Mouse (Mus musculus) midbrain, embryonic 13.5 days (tissue): ENCODE results near the gene Tex264. TPM values are rescaled to one million over a fixed set of nuclear protein-coding genes. Genes with fewer than 3 reads are reported as not detected.
"Not testable (repeated sequence)": the region's sequence is repeated elsewhere in the genome, so short reads cannot be mapped to it uniquely, and the experiment has no call there.

Experiments
- ATAC-seq: fragments of 200-750 bp; cut with Nextera tagmentation; 2 replicates; pipeline ENCODE4 v1.8.0; 2017; ENCODE audit warnings: mild to moderate bottlenecking, moderate TSS enrichment, moderate library complexity
- H3K27ac ChIP-seq: fragments of 300-500 bp; sonication (generic); 2 replicates; pipeline ENCODE4 v1.5.1; 2015; ENCODE audit warnings: inconsistent platforms, mild to moderate bottlenecking, moderate library complexity
- H3K27me3 ChIP-seq: fragments of 300-500 bp; sonication (generic); 2 replicates; pipeline ENCODE4 v1.6.1; 2015; ENCODE audit warnings: mild to moderate bottlenecking, inconsistent platforms
- H3K36me3 ChIP-seq: fragments of 300-500 bp; sonication (generic); 2 replicates; pipeline ENCODE4 v1.6.1; 2015; ENCODE audit warnings: mild to moderate bottlenecking, inconsistent platforms
- H3K4me1 ChIP-seq: fragments of 300-500 bp; sonication (generic); replicated peaks from 2 replicates; pipeline ENCODE4 v1.6.1; 2015; ENCODE audit warnings: inconsistent platforms
- H3K4me2 ChIP-seq: fragments of 300-500 bp; sonication (generic); replicated peaks from 2 replicates; pipeline ENCODE4 v1.6.1; 2015; ENCODE audit warnings: moderate library complexity, mild to moderate bottlenecking, inconsistent platforms
- H3K4me3 ChIP-seq: fragments of 300-500 bp; sonication (generic); replicated peaks from 2 replicates; pipeline ENCODE4 v1.5.1; 2015; ENCODE audit warnings: mild to moderate bottlenecking, inconsistent platforms
- H3K9ac ChIP-seq: fragments of 300-500 bp; sonication (generic); replicated peaks from 2 replicates; pipeline ENCODE4 v1.6.1; 2015; ENCODE audit warnings: mild to moderate bottlenecking, inconsistent platforms
- H3K9me3 ChIP-seq: fragments of 300-500 bp; sonication (generic); 2 replicates; pipeline ENCODE4 v1.6.1; 2016; ENCODE audit warnings: mild to moderate bottlenecking, inconsistent platforms
- WGBS: fragments of 180-500 bp; shearing (Covaris S2); methylation state at CpG from one replicate; pipeline ENCODE4 v1.1.7; 2015; 5-methylcytosine and 5-hydroxymethylcytosine counted together
- polyA plus RNA-seq: library from polyadenylated mRNA; unstranded; fragments of >200 nt; fragmentation: Nextera tagmentation; extraction: Ambion mirVana; gene quantifications from 2 replicates; pipeline ENCODE4 v1.2.1, GENCODE M21; 2015

Tex264 gene
- polyA plus RNA-seq, 1 experiment from 2014 or later, result 36.9 TPM

GRCm38 (mm10) chr9:106632185-106632584 lies 53.5 kb downstream of the Tex264 start:
- no peak overlapping the region for H3K27ac ChIP-seq
- ATAC-seq, result no peak
- no peak overlapping the region for H3K9ac ChIP-seq
- no peaks in the 10 kb centered on the region for H3K36me3 ChIP-seq
- peaks cover 3% of the 10 kb centered on the region; the same call in 1 of the 2 replicates for H3K4me1 ChIP-seq
- no peak overlapping the region for H3K4me3 ChIP-seq
- H3K27me3 ChIP-seq, result no peaks in the 10 kb centered on the region
- no peak overlapping the region for H3K4me2 ChIP-seq
- H3K9me3 ChIP-seq, result no peaks in the 10 kb centered on the region
- 69% methylated on average over 5 of the region's 5 CpGs for WGBS

GRCm38 (mm10) chr9:106627796-106628195 lies 57.9 kb downstream of the Tex264 start:
- H3K36me3 ChIP-seq, H3K9ac ChIP-seq, H3K9me3 ChIP-seq, H3K27me3 ChIP-seq, H3K4me2 ChIP-seq, H3K27ac ChIP-seq, H3K4me1 ChIP-seq, H3K4me3 ChIP-seq, ATAC-seq: not testable (repeated sequence)
- WGBS, result 35% methylated on average over 8 of the region's 8 CpGs

GRCm38 (mm10) chr9:106626282-106626681 lies 59.4 kb downstream of the Tex264 start, which contains the start of gene Iqcf6:
Gene Iqcf6 (plus strand): TSS chr9:106626582.
- Histone ChIP-seq H3K4me1 (peaks cover 3% of the 10 kb centered on the region; the same call in 1 of the 2 replicates), H3K36me3 (no peaks in the 10 kb centered on the region), H3K27ac (no peak within 1 kb of the TSS), H3K4me3 (no peak within 1 kb of the TSS), H3K4me2 (no peak within 1 kb of the TSS), H3K9ac (no peak within 1 kb of the TSS), H3K27me3 (no peaks in the 10 kb centered on the region), H3K9me3 (no peaks in the 10 kb centered on the region)
- whole genome bisulfite sequencing, result 82% methylated on average over 2 of the region's 2 CpGs
- ATAC-seq, result no peak

GRCm38 (mm10) chr9:106617496-106617895 lies 68.2 kb downstream of the Tex264 start:
- Histone ChIP-seq H3K36me3 (no peaks in the 10 kb centered on the region), H3K27me3 (no peaks in the 10 kb centered on the region), H3K27ac (no peak overlapping the region), H3K9ac (no peak overlapping the region), H3K4me1 (no peaks in the 10 kb centered on the region), H3K9me3 (peaks cover 3% of the 10 kb centered on the region; the same call in 1 of the 2 replicates), H3K4me2 (no peak overlapping the region), H3K4me3 (no peak overlapping the region)
- 85% methylated on average over 3 of the region's 3 CpGs for WGBS
- ATAC-seq, result no peak

GRCm38 (mm10) chr9:106616306-106616705 lies 69.4 kb downstream of the Tex264 start:
- Histone ChIP-seq H3K9me3 (peaks cover 3% of the 10 kb centered on the region; the same call in 1 of the 2 replicates), H3K27ac (no peak overlapping the region), H3K27me3 (no peaks in the 10 kb centered on the region), H3K4me2 (no peak overlapping the region), H3K4me1 (no peaks in the 10 kb centered on the region), H3K36me3 (no peaks in the 10 kb centered on the region), H3K9ac (no peak overlapping the region), H3K4me3 (no peak overlapping the region)
- no peak for ATAC-seq
- WGBS, result 90% methylated on average over 9 of the region's 9 CpGs

GRCm38 (mm10) chr9:106614616-106615015 lies 71.1 kb downstream of the Tex264 start:
- no peaks in the 10 kb centered on the region for H3K27me3 ChIP-seq
- peaks cover 3% of the 10 kb centered on the region; the same call in 1 of the 2 replicates for H3K9me3 ChIP-seq
- H3K9ac ChIP-seq, result no peak overlapping the region
- H3K4me2 ChIP-seq, result no peak overlapping the region
- no peak for ATAC-seq
- 53% methylated on average over 3 of the region's 3 CpGs for WGBS
- H3K36me3 ChIP-seq, result no peaks in the 10 kb centered on the region
- no peak overlapping the region for H3K27ac ChIP-seq
- H3K4me1 ChIP-seq, result no peaks in the 10 kb centered on the region
- no peak overlapping the region for H3K4me3 ChIP-seq

GRCm38 (mm10) chr9:106613951-106614350 lies 71.8 kb downstream of the Tex264 start:
- Histone ChIP-seq H3K27me3 (no peaks in the 10 kb centered on the region), H3K4me1 (no peaks in the 10 kb centered on the region), H3K9me3 (no peaks in the 10 kb centered on the region), H3K4me3 (no peak overlapping the region), H3K36me3 (no peaks in the 10 kb centered on the region), H3K27ac (no peak overlapping the region), H3K9ac (no peak overlapping the region), H3K4me2 (no peak overlapping the region)
- WGBS, result 73% methylated on average over 2 of the region's 2 CpGs
- ATAC-seq, result no peak

- H3K4me3 ChIP-seq, result no peak overlapping the region
Measured at GRCm38 (mm10) chr9:106610727-106611126, 75.0 kb downstream of the Tex264 start.

More at GRCm38 (mm10) chr9:106610727-106611126, 75.0 kb downstream of the Tex264 start:
- Histone ChIP-seq H3K4me1 (no peaks in the 10 kb centered on the region), H3K36me3 (no peaks in the 10 kb centered on the region), H3K9ac (no peak overlapping the region), H3K4me2 (no peak overlapping the region), H3K27me3 (no peaks in the 10 kb centered on the region), H3K9me3 (no peaks in the 10 kb centered on the region), H3K27ac (no peak overlapping the region)
- 79% methylated on average over 4 of the region's 4 CpGs for WGBS
- no peak for ATAC-seq

Other genes starting within 250 kb of the Tex264 start
- gene Acy1, start 247.6 kb downstream of the Tex264 start, polyA plus RNA-seq, result 23.6 and 24.4 TPM in 2 replicates
- gene Abhd14b, start 238.5 kb downstream of the Tex264 start, polyA plus RNA-seq, result 5.8 and 6.0 TPM in 2 replicates
- 40.2 and 43.0 TPM in 2 replicates for gene Abhd14a, start 238.2 kb downstream of the Tex264 start, polyA plus RNA-seq
- 280 and 309 TPM in 2 replicates for gene Pcbp4, start 232.6 kb downstream of the Tex264 start, polyA plus RNA-seq
- 0.63 and 0.75 TPM in 2 replicates for gene Gpr62, start 220.0 kb downstream of the Tex264 start, polyA plus RNA-seq
- 46.2 and 47.8 TPM in 2 replicates for gene Rrp9, start 210.0 kb downstream of the Tex264 start, polyA plus RNA-seq
- 0.34 and 0.81 TPM in 2 replicates for gene Parp3, start 209.0 kb downstream of the Tex264 start, polyA plus RNA-seq
- not detected in 2 replicates for gene Iqcf1, start 186.0 kb downstream of the Tex264 start, polyA plus RNA-seq
- not detected in 2 replicates for gene Iqcf5, start 171.4 kb downstream of the Tex264 start, polyA plus RNA-seq
- not detected in 2 replicates for gene Iqcf3, start 124.3 kb downstream of the Tex264 start, polyA plus RNA-seq
- gene Iqcf4, start 114.9 kb downstream of the Tex264 start, polyA plus RNA-seq, result not detected in 2 replicates
- not detected in 2 replicates for gene Iqcf6, start 59.3 kb downstream of the Tex264 start, polyA plus RNA-seq
- gene Grm2, start 29.8 kb downstream of the Tex264 start, polyA plus RNA-seq, result 7.7 and 9.6 TPM in 2 replicates
- gene Rad54l2, start 103.3 kb upstream of the Tex264 start, polyA plus RNA-seq, result 8.6 and 10.5 TPM in 2 replicates
- gene Dcaf1, start 135.9 kb upstream of the Tex264 start, polyA plus RNA-seq, result 19.7 and 22.0 TPM in 2 replicates
- gene Rbm15b, start 201.5 kb upstream of the Tex264 start, polyA plus RNA-seq, result 15.9 and 18.9 TPM in 2 replicates
- 179 and 192 TPM in 2 replicates for gene Manf, start 206.1 kb upstream of the Tex264 start, polyA plus RNA-seq